Comparison of ENCODE assay signal across 22 mouse cellular contexts in the genomic region with DNA sequence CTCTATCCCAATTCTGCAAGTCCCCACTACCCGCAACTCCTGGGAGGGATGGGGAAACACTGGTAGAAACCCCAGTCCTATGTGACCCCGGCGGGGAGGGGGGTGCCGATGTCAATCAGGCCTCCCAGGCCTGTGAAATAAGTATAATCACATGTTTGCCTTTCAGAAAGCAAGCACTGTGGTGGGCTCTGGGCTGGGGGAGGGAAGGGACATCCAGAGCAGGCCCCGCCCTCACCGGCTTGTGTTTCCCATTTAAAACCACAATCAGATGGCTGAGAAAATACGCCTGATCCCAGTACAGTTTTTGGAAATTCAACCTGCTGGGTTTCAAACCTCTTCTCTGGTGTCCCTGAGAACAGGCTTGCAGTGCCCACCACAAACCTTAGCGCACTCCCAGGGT.
"Had no signal": no experiment of that assay in that cellular context is flagged by ENCODE, and none has a peak within 500 bp of the region (broad histone marks: within the 10 kb centered on the region; RNA-seq: fewer than 3 reads in every experiment).

No protein-coding gene starts in this region.

- H3K4me3 ChIP-seq: left cerebral cortex, adult 2 months; limb, embryonic 15.5 days; lung, embryonic 15.5 days; megakaryocyte, embryonic 14.5 days; midbrain, embryonic 10.5 days had no signal

- H3K9me3 ChIP-seq: limb, embryonic 15.5 days; lung, embryonic 15.5 days; megakaryocyte, embryonic 14.5 days; midbrain, embryonic 10.5 days had no signal

- H3K27ac ChIP-seq: kidney, postnatal 0 days; left cerebral cortex, adult 2 months; limb, embryonic 15.5 days; liver, embryonic 14.5 days; lung, embryonic 15.5 days; midbrain, embryonic 10.5 days; stomach, postnatal 0 days had no signal

- H3K9ac ChIP-seq: limb, embryonic 15.5 days; liver, embryonic 14.5 days; lung, embryonic 15.5 days had no signal

- H3K4me2 ChIP-seq: limb, embryonic 15.5 days; liver, embryonic 11.5 days; lung, embryonic 15.5 days had no signal

- DNase-seq: kidney, adult 2 months; kidney, postnatal 25 days; layer of hippocampus, postnatal 36 days; lung, adult 18-20 months; lung, postnatal 10 days; lung, postnatal 36 days; midbrain, embryonic 14.5 days; right cerebral cortex, adult 18-20 months; right cerebral cortex, postnatal 14 days; right cerebral cortex, postnatal 4 days; thymus, adult 2 months; thymus, postnatal 14 days; thymus, postnatal 4 days had no signal

- H3K36me3 ChIP-seq: limb, embryonic 15.5 days; lung, embryonic 15.5 days; midbrain, embryonic 10.5 days had no signal
